In the genomic region with DNA sequence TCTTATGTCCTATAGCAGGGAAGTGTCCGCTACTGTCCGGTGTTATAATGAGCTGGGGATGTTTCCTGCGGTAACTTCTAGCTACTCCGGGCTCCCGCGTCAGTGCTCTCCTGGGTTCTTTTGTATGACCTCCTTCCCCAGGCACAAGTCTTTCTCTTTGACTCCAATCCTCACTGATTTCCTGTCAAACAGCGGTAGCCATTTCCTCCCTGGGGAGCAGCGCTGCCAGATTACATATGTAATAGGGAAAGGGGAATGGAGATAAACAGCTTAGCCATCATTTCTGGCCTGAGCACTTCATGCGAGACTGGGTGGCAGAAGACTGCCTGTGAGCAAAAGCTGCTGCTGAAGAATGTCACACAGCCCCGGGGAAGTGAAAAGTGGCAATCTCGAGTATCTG, we compare ENCODE assay signal across 14 mouse cellular contexts.
DNase-seq lines count a peak whose midpoint lies in the region; ATAC-seq and TF ChIP-seq lines count a peak whose summit lies in the region.
"Had no signal": no experiment of that assay in that cellular context is flagged by ENCODE, and none has a peak within 500 bp of the region (broad histone marks: within the 10 kb centered on the region; RNA-seq: fewer than 3 reads in every experiment).

No protein-coding gene starts in this region.

- H3K4me1 ChIP-seq in hindbrain, embryonic 11.5 days (replicated peaks; ENCODE audit: control insufficient read depth, insufficient read depth, low read length), result no peaks in the 10 kb centered on the region
- H3K4me1 ChIP-seq in forebrain, embryonic 15.5 days, result no peaks in the 10 kb centered on the region
- H3K4me1 ChIP-seq: midbrain, embryonic 12.5 days had no signal

- ATAC-seq in hindbrain, embryonic 11.5 days (ENCODE audit: low FRiP score), result no peak
- ATAC-seq in forebrain, embryonic 15.5 days (replicated peaks), result no peak
- ATAC-seq: Patski had no signal

- H3K36me3 ChIP-seq in hindbrain, embryonic 11.5 days (ENCODE audit: control insufficient read depth, insufficient read depth, low read length), result no peaks in the 10 kb centered on the region
- H3K36me3 ChIP-seq in forebrain, embryonic 15.5 days, result no peaks in the 10 kb centered on the region
- H3K36me3 ChIP-seq: limb, embryonic 10.5 days; midbrain, embryonic 12.5 days had no signal

- WGBS in hindbrain, embryonic 11.5 days, result 55% methylated on average over 11 of the region's 11 CpGs
- 67% methylated on average over 11 of the region's 11 CpGs for WGBS in forebrain, embryonic 15.5 days

- no peak for TF ChIP-seq POLR2A in brain, embryonic 14.5 days (IDR thresholded peaks at IDR 0.05; ENCODE audit: borderline replicate concordance, extremely low read depth, insufficient read depth, insufficient read length, poor library complexity, severe bottlenecking)

- H3K9ac ChIP-seq in hindbrain, embryonic 11.5 days (ENCODE audit: low read depth, low read length), result no peak overlapping the region
- no peak overlapping the region for H3K9ac ChIP-seq in forebrain, embryonic 15.5 days (replicated peaks)
- H3K9ac ChIP-seq: midbrain, embryonic 12.5 days had no signal

- no peak overlapping the region for H3K4me2 ChIP-seq in hindbrain, embryonic 11.5 days (replicated peaks; ENCODE audit: low read depth, low read length)
- H3K4me2 ChIP-seq in forebrain, embryonic 15.5 days (replicated peaks), result no peak overlapping the region
- H3K4me2 ChIP-seq: midbrain, embryonic 12.5 days had no signal

- no peaks in the 10 kb centered on the region for H3K27me3 ChIP-seq in hindbrain, embryonic 11.5 days (ENCODE audit: control insufficient read depth, insufficient read depth, low read length)
- H3K27me3 ChIP-seq in forebrain, embryonic 15.5 days, result no peaks in the 10 kb centered on the region
- H3K27me3 ChIP-seq: midbrain, embryonic 12.5 days; Patski had no signal

- H3K4me3 ChIP-seq in hindbrain, embryonic 11.5 days (ENCODE audit: low read depth, low read length), result no peak overlapping the region
- H3K4me3 ChIP-seq in forebrain, embryonic 15.5 days, result no peak overlapping the region
- H3K4me3 ChIP-seq: limb, embryonic 10.5 days; midbrain, embryonic 12.5 days had no signal

- peak; percentile 21 for DNase-seq in embryo, embryonic 10 days (ENCODE audit: low spot score)
- no peak for DNase-seq in embryo, embryonic 9.5 days (ENCODE audit: extremely low spot score)
- DNase-seq in kidney, postnatal 10 days, result peak; percentile 9
- no peak for DNase-seq in kidney, adult 18-20 months
- DNase-seq in brain, embryonic 14.5 days (ENCODE audit: low read depth), result peak; percentile 33
- peak; percentile 27 for DNase-seq in hindbrain, embryonic 11.5 days (ENCODE audit: low spot score)
- DNase-seq in yolk sac, embryonic 10.5 days (ENCODE audit: low spot score), result no peak
- DNase-seq: cerebellum, postnatal 14 days; kidney, adult 9 months; thymus, adult 18-20 months had no signal

- no peak for TF ChIP-seq CTCF in brain, embryonic 14.5 days (IDR thresholded peaks at IDR 0.05; ENCODE audit: borderline replicate concordance, extremely low read depth, insufficient read depth, insufficient read length)

- no peak overlapping the region for H3K27ac ChIP-seq in hindbrain, embryonic 11.5 days (ENCODE audit: low read depth, low read length)
- H3K27ac ChIP-seq in forebrain, embryonic 15.5 days (replicated peaks), result no peak overlapping the region
- H3K27ac ChIP-seq: limb, embryonic 10.5 days; midbrain, embryonic 12.5 days had no signal

- no peaks in the 10 kb centered on the region for H3K9me3 ChIP-seq in hindbrain, embryonic 11.5 days (ENCODE audit: control insufficient read depth, low read length)
- no peaks in the 10 kb centered on the region for H3K9me3 ChIP-seq in forebrain, embryonic 15.5 days
- H3K9me3 ChIP-seq: limb, embryonic 10.5 days; midbrain, embryonic 12.5 days had no signal

Comparison
In these comparisons a context has a peak if more than half of its experiments do, and no peak if none do; other contexts are left out.
1. DNase-seq: peak in embryo, embryonic 10 days (single experiment), kidney, postnatal 10 days (single experiment), brain, embryonic 14.5 days (single experiment) and hindbrain, embryonic 11.5 days (single experiment); none in embryo, embryonic 9.5 days (single experiment), kidney, adult 18-20 months (single experiment) and yolk sac, embryonic 10.5 days (single experiment).